8 mouse cellular contexts compared by ENCODE assay signal in the genomic region with DNA sequence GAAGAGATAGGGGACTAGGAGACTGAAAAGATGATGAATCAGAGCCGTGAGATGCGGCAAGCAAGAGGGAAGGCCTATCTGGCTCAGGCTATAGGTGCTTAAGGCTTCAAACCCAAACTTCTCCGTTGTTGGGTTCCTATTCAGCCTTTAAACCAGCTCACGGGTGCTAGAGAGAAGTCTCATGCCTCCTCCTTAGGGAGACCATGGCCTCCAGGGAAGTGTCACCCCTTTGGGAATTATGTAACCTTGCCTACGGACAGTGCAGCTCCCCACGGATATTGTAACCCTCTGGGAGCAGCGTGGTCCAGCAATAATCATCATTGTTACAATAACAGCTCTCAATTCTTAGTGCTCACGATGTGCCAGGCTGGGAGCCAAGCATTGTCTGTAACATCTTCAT. TPM values are rescaled to one million over a fixed set of nuclear protein-coding genes. Genes with fewer than 3 reads are reported as not detected.
DNase-seq lines count a peak whose midpoint lies in the region; ATAC-seq and TF ChIP-seq lines count a peak whose summit lies in the region.

No protein-coding gene starts in this region.

- peaks cover 9% of the 10 kb centered on the region for H3K4me1 ChIP-seq in heart, adult 2 months (ENCODE audit: control insufficient read depth, insufficient read depth, low read length)

- DNase-seq in heart, adult 2 months = peak; percentile 41 to 54
- no peak for DNase-seq in heart, adult 8-10 months (ENCODE audit: low spot score)
- DNase-seq in brain, adult 2 months (ENCODE audit: low read depth, low spot score) = peak; percentile 51
- DNase-seq in heart, postnatal 36 days = peak; percentile 40 to 48
- peak; percentile 23 for DNase-seq in lung, postnatal 36 days
- no peak for DNase-seq in right cerebral cortex, postnatal 25 days
- DNase-seq in layer of hippocampus, adult 8-10 months (ENCODE audit: low spot score in 2 of 2) = no peak

- no peak for TF ChIP-seq CTCF in heart, adult 2 months (IDR thresholded peaks at IDR 0.05)

- no peak for TF ChIP-seq POLR2A in heart, adult 2 months (IDR thresholded peaks at IDR 0.05; ENCODE audit: insufficient read depth, low read depth, low read length)

- H3K79me2 ChIP-seq in heart, adult 2 months (replicated peaks; ENCODE audit: control insufficient read depth, insufficient read depth, low read length) = peaks cover 3% of the 10 kb centered on the region; the same call in 1 of the 2 replicates

- H3K9ac ChIP-seq in heart, adult 2 months (ENCODE audit: low read depth, low read length) = peak overlapping the region; percentile 69

- H3K36me3 ChIP-seq in heart, adult 2 months (ENCODE audit: control insufficient read depth, insufficient read depth, low read length) = no peaks in the 10 kb centered on the region

- no peak for ATAC-seq in CD4-positive, CD25-positive, alpha-beta regulatory T cell, adult 4 months

- WGBS in heart, adult 2 months = 22% methylated on average over 8 of the region's 8 CpGs

- H3K27me3 ChIP-seq in heart, adult 2 months (ENCODE audit: control insufficient read depth, insufficient read depth, low read length) = no peaks in the 10 kb centered on the region

- H3K27ac ChIP-seq in heart, adult 2 months = peak overlapping the region; percentile 98

- intact Hi-C loops in heart, adult 2 months (cut with DNase I) = no loop called here
- intact Hi-C loops in heart, postnatal 36 days (cut with DNase I) = loop anchor here (1.0 to 2.0 kb wide), 2 partner anchors 13 to 26 kb away; no protein-coding TSS in a partner anchor

- 0 out of 2 replicates have a peak, but pooled peaks have one; percentile 43 for TF ChIP-seq EP300 in heart, adult 2 months (IDR thresholded peaks at IDR 0.05; ENCODE audit: insufficient read depth, low read depth, low read length)

- peak overlapping the region; percentile 96 for H3K4me3 ChIP-seq in heart, adult 2 months

RNA-seq across cellular contexts. Expression of gene Erf, which starts 1.3 kb away (rescaled TPM):
- total RNA-seq in heart, adult 2 months (2021) = 10 to 100 TPM; 16.5 to 21.2 TPM
- 11.9 and 17.1 TPM in 2 replicates for polyA plus RNA-seq in heart, adult 2 months (2012; rRNA removed)
- total RNA-seq in heart, adult 8-10 months (2022) = 10 to 100 TPM; 17.2 to 22.5 (median 21.2) TPM
- 10 to 100 TPM; 22.3 to 26.2 TPM for total RNA-seq in heart, postnatal 36 days (2021)
- polyA plus RNA-seq in CD4-positive, CD25-positive, alpha-beta regulatory T cell, adult 4 months (2017; shearing (Covaris generic)) = under 1 TPM; 0.22 to 0.42 TPM
- 10 to 100 TPM; 39.0 to 61.0 (median 49.4) TPM for total RNA-seq in layer of hippocampus, adult 8-10 months (2022)

RNA-seq across cellular contexts. Expression of gene Gsk3a, which starts 14.2 kb away (rescaled TPM):
- 10 to 100 TPM; 61.7 to 69.4 TPM for total RNA-seq in heart, adult 2 months (2021)
- polyA plus RNA-seq in heart, adult 2 months (2012; rRNA removed) = 105 and 123 TPM in 2 replicates
- total RNA-seq in heart, adult 8-10 months (2022) = 10 to 100 TPM; 66.1 to 71.3 (median 68.3) TPM
- total RNA-seq in heart, postnatal 36 days (2021) = 10 to 100 TPM; 67.5 to 69.2 TPM
- polyA plus RNA-seq in CD4-positive, CD25-positive, alpha-beta regulatory T cell, adult 4 months (2017; shearing (Covaris generic)) = 10 to 100 TPM in 1 of 2 experiments, 1 to 10 TPM in 1; 8.9 to 11.3 TPM
- total RNA-seq in layer of hippocampus, adult 8-10 months (2022) = 100 to 1,000 TPM; 198 to 216 (median 204) TPM

RNA-seq across cellular contexts. Expression of gene Cic, which starts 15.7 kb away (rescaled TPM):
- total RNA-seq in heart, adult 2 months (2021) = 10 to 100 TPM; 62.8 to 62.9 TPM
- 37.7 and 41.6 TPM in 2 replicates for polyA plus RNA-seq in heart, adult 2 months (2012; rRNA removed)
- 10 to 100 TPM; 52.0 to 71.5 (median 59.6) TPM for total RNA-seq in heart, adult 8-10 months (2022)
- total RNA-seq in heart, postnatal 36 days (2021) = 10 to 100 TPM; 63.7 to 68.7 TPM
- 10 to 100 TPM; 24.1 to 27.2 TPM for polyA plus RNA-seq in CD4-positive, CD25-positive, alpha-beta regulatory T cell, adult 4 months (2017; shearing (Covaris generic))
- 100 to 1,000 TPM; 196 to 252 (median 228) TPM for total RNA-seq in layer of hippocampus, adult 8-10 months (2022)

RNA-seq across cellular contexts. Expression of gene Zfp526, which starts 30.6 kb away (rescaled TPM):
- 1 to 10 TPM; 7.4 to 9.6 TPM for total RNA-seq in heart, adult 2 months (2021)
- 6.9 and 8.1 TPM in 2 replicates for polyA plus RNA-seq in heart, adult 2 months (2012; rRNA removed)
- 10 to 100 TPM in 2 of 4 experiments, 1 to 10 TPM in 2; 9.0 to 12.3 (median 9.9) TPM for total RNA-seq in heart, adult 8-10 months (2022)
- 1 to 10 TPM; 8.9 to 10.0 TPM for total RNA-seq in heart, postnatal 36 days (2021)
- 1 to 10 TPM; 2.8 to 3.0 TPM for polyA plus RNA-seq in CD4-positive, CD25-positive, alpha-beta regulatory T cell, adult 4 months (2017; shearing (Covaris generic))
- total RNA-seq in layer of hippocampus, adult 8-10 months (2022) = 10 to 100 TPM; 11.2 to 12.5 (median 11.7) TPM

RNA-seq across cellular contexts. Expression of gene Dedd2, which starts 31.4 kb away (rescaled TPM):
- total RNA-seq in heart, adult 2 months (2021) = 10 to 100 TPM; 14.3 to 18.4 TPM
- 18.7 and 21.7 TPM in 2 replicates for polyA plus RNA-seq in heart, adult 2 months (2012; rRNA removed)
- total RNA-seq in heart, adult 8-10 months (2022) = 10 to 100 TPM; 14.0 to 23.0 (median 17.2) TPM
- total RNA-seq in heart, postnatal 36 days (2021) = 10 to 100 TPM; 17.3 to 22.2 TPM
- polyA plus RNA-seq in CD4-positive, CD25-positive, alpha-beta regulatory T cell, adult 4 months (2017; shearing (Covaris generic)) = 10 to 100 TPM; 23.6 to 29.8 TPM
- total RNA-seq in layer of hippocampus, adult 8-10 months (2022) = 10 to 100 TPM; 22.0 to 28.9 (median 26.5) TPM

Comparison
In these comparisons a context has a peak if more than half of its experiments do, and no peak if none do; other contexts are left out.
1. DNase-seq: peak in heart, adult 2 months (2 of 2), brain, adult 2 months (single experiment), heart, postnatal 36 days (2 of 2) and lung, postnatal 36 days (single experiment); none in heart, adult 8-10 months (single experiment), right cerebral cortex, postnatal 25 days (single experiment) and layer of hippocampus, adult 8-10 months (0 of 2).